In the genomic region with DNA sequence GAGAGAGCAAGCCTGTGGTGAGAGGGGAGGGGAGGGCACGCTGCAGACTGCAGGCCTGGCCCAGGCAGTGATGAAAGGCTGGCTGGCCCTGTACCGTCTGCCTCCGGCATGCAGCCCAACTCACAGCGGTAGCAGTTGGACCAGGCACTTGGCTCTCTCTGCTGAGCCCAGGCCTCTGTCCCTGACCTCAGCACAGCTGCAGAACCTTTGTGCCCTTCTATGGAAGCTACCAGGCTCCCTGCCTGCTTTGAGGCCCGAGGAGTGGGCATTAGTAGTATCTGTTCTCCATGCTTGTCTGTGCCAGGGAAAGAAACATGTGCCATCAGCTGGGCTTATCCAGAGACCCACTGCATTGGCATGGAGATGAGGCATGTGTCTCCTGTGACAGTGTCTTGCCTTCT, we compare ENCODE assay signal across 8 mouse cellular contexts.
A peak's percentile ranks its signal among the peaks of the same experiment; 100 is the strongest.
DNase-seq lines count a peak whose midpoint lies in the region.

No protein-coding gene starts in this region.

- DNase-seq in embryo, embryonic 10 days (ENCODE audit: low spot score): peak; percentile 46
- no peak for DNase-seq in embryo, embryonic 10.5 days (ENCODE audit: low spot score)
- DNase-seq in cerebellum, adult 11-12 months: peak; percentile 96
- peak; percentile 25 to 38 for DNase-seq in frontal cortex, postnatal 14 days (ENCODE audit: low spot score in 2 of 2)
- peak; percentile 46 for DNase-seq in heart, postnatal 4 days
- peak; percentile 8 for DNase-seq in lung, postnatal 25 days (ENCODE audit: low spot score)
- DNase-seq in spleen, postnatal 36 days (ENCODE audit: low spot score in 2 of 2): no peak
- DNase-seq in c-Kit-positive CD71-positive TER-119-positive erythroid progenitor cells, embryonic 14.5 days (ENCODE audit: low spot score): no peak

Comparison
In these comparisons a context has a peak if more than half of its experiments do, and no peak if none do; other contexts are left out.
1. DNase-seq: peak in embryo, embryonic 10 days (single experiment), cerebellum, adult 11-12 months (single experiment), frontal cortex, postnatal 14 days (2 of 2), heart, postnatal 4 days (single experiment) and lung, postnatal 25 days (single experiment); none in embryo, embryonic 10.5 days (single experiment), spleen, postnatal 36 days (0 of 2) and c-Kit-positive CD71-positive TER-119-positive erythroid progenitor cells, embryonic 14.5 days (single experiment).